Mouse (Mus musculus): ENCODE measurements at regions not wholly inside any gene's neighbourhood (a gene's known extent, or its start where the extent isn't known, plus 50 kb on each side); places are given as distances from the start of the nearest gene placed in this dataset.
A peak's percentile ranks its signal among the peaks of the same experiment; 100 is the strongest.

DNA sequence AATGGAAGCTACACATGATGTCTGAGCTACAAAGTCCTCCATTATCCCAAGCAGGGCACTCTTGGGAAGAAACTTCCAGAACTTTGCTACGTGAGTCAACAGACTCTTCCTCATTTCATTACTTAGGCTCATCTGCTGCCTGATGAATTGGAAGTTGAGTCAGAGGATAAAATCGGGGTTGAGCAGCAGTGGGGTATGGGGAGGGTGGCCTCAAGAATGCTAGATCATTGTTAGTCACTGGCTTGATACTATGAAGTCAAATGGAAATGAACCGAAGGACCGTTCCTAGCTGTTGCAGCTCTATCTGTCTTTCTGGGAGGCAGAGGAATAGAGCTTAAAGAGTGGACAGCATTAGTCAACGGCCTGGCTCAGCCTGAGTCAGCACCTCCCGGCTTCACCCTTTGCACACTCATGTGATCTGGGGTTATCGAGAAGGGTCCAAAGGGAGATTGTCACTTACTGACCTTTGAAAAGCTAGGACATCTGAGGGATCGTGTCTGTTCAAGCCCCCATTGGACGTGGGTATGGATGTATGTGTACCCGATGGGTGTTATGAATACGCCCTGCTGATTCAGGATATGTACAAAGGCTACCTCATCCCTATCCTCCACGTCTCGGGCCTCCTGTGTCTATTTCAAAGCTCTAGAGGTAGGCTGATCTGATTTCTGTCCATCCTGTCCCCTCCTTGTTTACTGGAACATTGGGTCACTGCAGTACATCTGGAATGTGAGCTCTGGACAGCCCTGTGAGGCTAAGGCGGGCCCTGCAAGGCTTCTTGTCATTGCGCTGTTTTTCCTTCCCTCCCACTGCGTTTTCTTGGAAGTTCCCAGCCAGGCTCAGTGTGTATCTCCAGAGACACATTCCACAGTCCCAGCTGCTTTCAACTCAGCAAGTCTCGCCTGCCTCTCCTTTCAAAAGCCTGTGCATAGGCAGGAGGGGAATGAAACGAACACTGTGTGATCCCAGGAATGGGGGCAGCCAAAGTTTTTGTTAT lies 135.4 kb upstream of the Zfp648 start:
- H3K4me3 ChIP-seq (ENCODE audit: low read depth, low read length): no peak overlapping the region
- no peaks in the 10 kb centered on the region for H3K36me3 ChIP-seq (replicated peaks; ENCODE audit: control insufficient read depth, insufficient read depth, low read length)
- WGBS: 69% methylated on average over 18 of the region's 18 CpGs
- ATAC-seq (ENCODE audit: insufficient read depth, low read depth): peak; percentile 63
- no peak overlapping the region for H3K4me2 ChIP-seq (ENCODE audit: low read depth, low read length)
- H3K4me1 ChIP-seq (ENCODE audit: control insufficient read depth, insufficient read depth): no peaks in the 10 kb centered on the region
- no peaks in the 10 kb centered on the region for H3K27me3 ChIP-seq (ENCODE audit: control insufficient read depth, insufficient read depth, low read length)
- no peak overlapping the region for H3K9ac ChIP-seq (replicated peaks; ENCODE audit: low read depth, low read length)
- H3K27ac ChIP-seq (ENCODE audit: low read depth): 0 out of 2 replicates have a peak overlapping the region, but pooled peaks have one; percentile 16
- DNase-seq (ENCODE audit: low spot score): peak; percentile 69
- no peak for TF ChIP-seq CTCF (IDR thresholded peaks at IDR 0.05; ENCODE audit: low read depth)
- TF ChIP-seq EP300 (IDR thresholded peaks at IDR 0.05; ENCODE audit: low read depth): no peak
- H3K9me3 ChIP-seq (replicated peaks; ENCODE audit: control insufficient read depth, low read length): no peaks in the 10 kb centered on the region

DNA sequence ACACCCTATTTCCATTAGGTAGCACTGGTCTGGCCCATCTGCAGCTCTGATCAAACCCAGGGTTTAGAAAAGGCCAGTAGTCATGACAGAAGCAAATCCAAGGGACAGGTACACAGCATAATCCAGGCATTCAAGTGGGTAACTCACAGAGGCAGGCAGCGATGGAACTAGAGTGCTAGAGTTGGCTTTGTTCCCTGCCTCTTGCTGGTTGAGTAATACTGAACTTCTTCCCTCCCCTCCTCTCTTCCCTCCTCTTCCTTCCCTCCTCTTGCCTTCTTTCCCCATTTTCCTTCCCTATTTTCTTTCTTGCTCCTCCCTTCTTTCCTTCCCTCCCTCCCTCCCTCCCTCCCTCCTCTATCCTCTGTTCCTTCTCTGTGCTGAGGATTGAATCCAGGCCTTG lies 133.1 kb upstream of the Zfp648 start:
- H3K4me2 ChIP-seq (ENCODE audit: low read depth, low read length): no peak overlapping the region
- no peak overlapping the region for H3K4me3 ChIP-seq (ENCODE audit: low read depth, low read length)
- ATAC-seq (ENCODE audit: insufficient read depth, low read depth) (no peak), DNase-seq (ENCODE audit: low spot score) (no peak)
- H3K27me3 ChIP-seq (ENCODE audit: control insufficient read depth, insufficient read depth, low read length): no peaks in the 10 kb centered on the region
- H3K27ac ChIP-seq (ENCODE audit: low read depth): no peak overlapping the region
- 52% methylated on average over 1 of the region's 1 CpGs for WGBS
- no peak overlapping the region for H3K9ac ChIP-seq (replicated peaks; ENCODE audit: low read depth, low read length)
- TF ChIP-seq EP300 (IDR thresholded peaks at IDR 0.05; ENCODE audit: low read depth): no peak
- no peak for TF ChIP-seq CTCF (IDR thresholded peaks at IDR 0.05; ENCODE audit: low read depth)
- no peaks in the 10 kb centered on the region for H3K36me3 ChIP-seq (replicated peaks; ENCODE audit: control insufficient read depth, insufficient read depth, low read length)
- H3K4me1 ChIP-seq (ENCODE audit: control insufficient read depth, insufficient read depth): no peaks in the 10 kb centered on the region
- H3K9me3 ChIP-seq (replicated peaks; ENCODE audit: control insufficient read depth, low read length): no peaks in the 10 kb centered on the region

- WGBS: 92% methylated on average over 1 of the region's 1 CpGs
These were observed 126.7 kb upstream of the Zfp648 start for GRCm38 (mm10) chr1:154074270-154074669.

DNA sequence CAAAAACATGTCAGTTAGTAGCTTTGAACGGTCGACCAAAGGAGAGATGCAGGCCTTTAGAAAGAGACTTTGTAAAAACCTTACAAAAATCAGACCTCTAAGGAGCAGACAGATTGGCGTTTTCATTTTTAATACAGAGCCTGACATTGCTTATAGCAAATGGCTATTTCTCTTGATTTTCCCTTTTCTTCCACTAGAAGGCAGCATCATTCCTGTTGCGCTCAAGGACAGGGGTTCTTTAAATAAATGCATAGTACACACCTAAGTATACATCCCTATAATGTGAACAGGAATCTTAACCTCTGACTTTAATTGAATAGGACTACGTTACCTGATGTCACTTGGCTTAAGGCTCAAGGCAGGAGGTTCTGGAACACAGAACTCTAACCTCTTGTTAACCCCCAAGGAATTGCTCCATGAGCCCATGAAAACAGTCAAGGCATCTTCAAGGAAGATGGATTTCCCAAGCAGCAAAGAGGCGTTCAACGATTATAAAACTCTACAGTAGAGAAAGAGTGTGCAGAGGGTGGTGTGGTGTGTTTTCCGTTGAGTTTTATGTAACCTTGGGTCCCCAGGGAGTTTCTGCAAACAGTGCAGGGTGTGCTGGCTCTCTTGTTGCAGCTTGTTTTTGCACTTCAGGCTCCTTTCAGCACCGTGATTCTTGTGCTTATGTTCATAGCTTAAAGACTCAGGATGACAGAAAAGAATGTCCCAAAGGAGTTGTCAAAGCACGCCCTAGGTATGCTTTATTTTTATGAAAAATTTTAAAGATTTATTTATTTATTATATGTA lies 124.1 kb upstream of the Zfp648 start:
- H3K27me3 ChIP-seq (ENCODE audit: control insufficient read depth, insufficient read depth, low read length): no peaks in the 10 kb centered on the region
- no peak overlapping the region for H3K9ac ChIP-seq (replicated peaks; ENCODE audit: low read depth, low read length)
- WGBS: 60% methylated on average over 10 of the region's 10 CpGs
- H3K4me1 ChIP-seq (ENCODE audit: control insufficient read depth, insufficient read depth): no peaks in the 10 kb centered on the region
- H3K9me3 ChIP-seq (replicated peaks; ENCODE audit: control insufficient read depth, low read length): no peaks in the 10 kb centered on the region
- no peak overlapping the region for H3K4me3 ChIP-seq (ENCODE audit: low read depth, low read length)
- TF ChIP-seq CTCF (IDR thresholded peaks at IDR 0.05; ENCODE audit: low read depth): peak; percentile 66
- no peak for TF ChIP-seq EP300 (IDR thresholded peaks at IDR 0.05; ENCODE audit: low read depth)
- no peak overlapping the region for H3K27ac ChIP-seq (ENCODE audit: low read depth)
- H3K4me2 ChIP-seq (ENCODE audit: low read depth, low read length): no peak overlapping the region
- ATAC-seq (ENCODE audit: insufficient read depth, low read depth) (no peak), DNase-seq (ENCODE audit: low spot score) (peak; percentile 41)
- H3K36me3 ChIP-seq (replicated peaks; ENCODE audit: control insufficient read depth, insufficient read depth, low read length): no peaks in the 10 kb centered on the region

More at GRCm38 (mm10) chr1:154074270-154074669, 126.7 kb upstream of the Zfp648 start:
- no peak for DNase-seq (ENCODE audit: low spot score)
- Histone ChIP-seq H3K4me1 (ENCODE audit: control insufficient read depth, insufficient read depth) (no peaks in the 10 kb centered on the region), H3K9ac (replicated peaks; ENCODE audit: low read depth, low read length) (no peak overlapping the region), H3K4me2 (ENCODE audit: low read depth, low read length) (no peak overlapping the region), H3K4me3 (ENCODE audit: low read depth, low read length) (no peak overlapping the region), H3K36me3 (replicated peaks; ENCODE audit: control insufficient read depth, insufficient read depth, low read length) (no peaks in the 10 kb centered on the region), H3K27me3 (ENCODE audit: control insufficient read depth, insufficient read depth, low read length) (no peaks in the 10 kb centered on the region), H3K27ac (ENCODE audit: low read depth) (no peak overlapping the region), H3K9me3 (replicated peaks; ENCODE audit: control insufficient read depth, low read length) (no peaks in the 10 kb centered on the region)
- TF ChIP-seq EP300 (IDR thresholded peaks at IDR 0.05; ENCODE audit: low read depth) (no peak), CTCF (IDR thresholded peaks at IDR 0.05; ENCODE audit: low read depth) (no peak)
- ATAC-seq (ENCODE audit: insufficient read depth, low read depth): no peak

GRCm38 (mm10) chr1:154080505-154081380 lies 120.2 kb upstream of the Zfp648 start:
- peak; percentile 49 for ATAC-seq (ENCODE audit: insufficient read depth, low read depth)
- 63% methylated on average over 10 of the region's 10 CpGs for WGBS
- Histone ChIP-seq H3K4me3 (ENCODE audit: low read depth, low read length) (no peak overlapping the region), H3K4me1 (ENCODE audit: control insufficient read depth, insufficient read depth) (no peaks in the 10 kb centered on the region), H3K27ac (ENCODE audit: low read depth) (no peak overlapping the region), H3K27me3 (ENCODE audit: control insufficient read depth, insufficient read depth, low read length) (no peaks in the 10 kb centered on the region), H3K9ac (replicated peaks; ENCODE audit: low read depth, low read length) (no peak overlapping the region), H3K36me3 (replicated peaks; ENCODE audit: control insufficient read depth, insufficient read depth, low read length) (no peaks in the 10 kb centered on the region), H3K4me2 (ENCODE audit: low read depth, low read length) (no peak overlapping the region), H3K9me3 (replicated peaks; ENCODE audit: control insufficient read depth, low read length) (no peaks in the 10 kb centered on the region)
- DNase-seq (ENCODE audit: low spot score): peak; percentile 42
- TF ChIP-seq CTCF (IDR thresholded peaks at IDR 0.05; ENCODE audit: low read depth): no peak
- no peak for TF ChIP-seq EP300 (IDR thresholded peaks at IDR 0.05; ENCODE audit: low read depth)

All from heart, postnatal 0 days (tissue).